Comparison of ENCODE assay signal across 7 mouse cellular contexts in the genomic region with DNA sequence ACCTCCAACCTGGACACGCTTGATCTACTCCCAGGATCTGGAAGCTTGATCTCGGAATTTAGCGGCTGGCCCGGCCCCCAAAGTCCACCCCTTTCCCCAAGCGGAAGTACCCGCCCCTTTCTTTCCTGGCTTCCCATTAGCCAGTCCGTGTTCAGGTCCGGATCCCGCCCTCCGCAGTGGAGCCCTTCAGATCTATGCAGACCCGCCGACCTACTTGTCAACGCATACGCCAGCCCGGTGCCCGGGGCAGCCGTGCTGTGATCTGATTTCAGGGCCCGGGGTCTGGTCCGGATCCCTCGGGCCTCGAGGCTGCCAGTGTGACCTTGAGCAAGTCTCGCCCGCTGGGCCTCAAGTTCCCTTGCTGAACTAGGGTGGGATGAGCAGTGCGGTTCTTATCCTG. TPM values are rescaled to one million over a fixed set of nuclear protein-coding genes. Genes with fewer than 3 reads are reported as not detected.
A peak's percentile ranks its signal among the peaks of the same experiment; 100 is the strongest.
DNase-seq lines count a peak whose midpoint lies in the region; ATAC-seq lines count a peak whose summit lies in the region.

A gene (minus strand): TSS at position 112 of the 400 bp plus-strand sequence.
A gene (plus strand): TSS at position 126 of the 400 bp plus-strand sequence.

- H3K4me1 ChIP-seq in midbrain, embryonic 11.5 days (ENCODE audit: control insufficient read depth, insufficient read depth, low read length): peaks cover 22% of the 10 kb centered on the region

- peak within 1 kb of the TSS; percentile 89 for H3K4me2 ChIP-seq in midbrain, embryonic 11.5 days

- DNase-seq in adrenal gland, adult 18-20 months (ENCODE audit: low spot score in 2 of 2): peak; percentile 82 to 84
- peak; percentile 94 for DNase-seq in embryo, embryonic 10 days (ENCODE audit: low spot score)
- peak; percentile 90 for DNase-seq in gastrocnemius, postnatal 14 days
- peak; percentile 86 for DNase-seq in left cerebral cortex, postnatal 4 days
- DNase-seq in midbrain, embryonic 11.5 days (ENCODE audit: low spot score, missing footprints): peak; percentile 96
- peak; percentile 83 for DNase-seq in skeletal muscle tissue, adult 2 months (ENCODE audit: low read depth, low spot score)

- ATAC-seq in inflammation-experienced regulatory T-cells, adult 6 months: peak; percentile 50
- ATAC-seq in midbrain, embryonic 11.5 days (ENCODE audit: low FRiP score): peak; percentile 76

- WGBS in midbrain, embryonic 11.5 days: 1% methylated on average over 24 of the region's 24 CpGs

- H3K36me3 ChIP-seq in midbrain, embryonic 11.5 days (ENCODE audit: control insufficient read depth, insufficient read depth, low read length): peaks cover 7% of the 10 kb centered on the region; the same call in 1 of the 2 replicates

- peak within 1 kb of the TSS; percentile 54 for H3K4me3 ChIP-seq in midbrain, embryonic 11.5 days (ENCODE audit: low read depth, low read length)

- no peaks in the 10 kb centered on the region for H3K9me3 ChIP-seq in midbrain, embryonic 11.5 days (ENCODE audit: control insufficient read depth, low read length)

- H3K27ac ChIP-seq in midbrain, embryonic 11.5 days (ENCODE audit: low read depth, low read length): peak within 1 kb of the TSS; percentile 35; the same call in 1 of the 2 replicates

- intact Hi-C loops in gastrocnemius, postnatal 14 days (cut with DNase I; ENCODE audit: low total_unique reads): no loop called here
- intact Hi-C loops in left cerebral cortex, postnatal 4 days (cut with DNase I): no loop called here

- peak within 1 kb of the TSS; percentile 75 for H3K9ac ChIP-seq in midbrain, embryonic 11.5 days (ENCODE audit: low read length)

- no peaks in the 10 kb centered on the region for H3K27me3 ChIP-seq in midbrain, embryonic 11.5 days (ENCODE audit: control insufficient read depth, insufficient read depth, low read length)

RNA-seq across cellular contexts. Expression of the first gene that starts in this region (rescaled TPM):
- 10 to 100 TPM; 21.5 to 24.7 TPM for total RNA-seq in adrenal gland, adult 18-20 months (2021)
- 10 to 100 TPM; 15.7 to 18.9 TPM for total RNA-seq in gastrocnemius, postnatal 14 days (2021)
- 10 to 100 TPM; 23.7 to 35.3 (median 33.7) TPM for polyA plus RNA-seq in inflammation-experienced regulatory T-cells, adult 6 months (2017; shearing (Covaris generic))
- total RNA-seq in left cerebral cortex, postnatal 4 days (2021): 10 to 100 TPM in 1 of 2 experiments, 1 to 10 TPM in 1; 8.9 to 11.5 TPM
- 14.4 and 19.5 TPM in 2 replicates for polyA plus RNA-seq in midbrain, embryonic 11.5 days (2014; fragmentation: Nextera tagmentation; extraction: Ambion mirVana)

RNA-seq across cellular contexts. Expression of the second gene that starts in this region (rescaled TPM):
- 10 to 100 TPM; 11.4 to 15.4 TPM for total RNA-seq in adrenal gland, adult 18-20 months (2021)
- 10 to 100 TPM; 19.7 to 20.1 TPM for total RNA-seq in gastrocnemius, postnatal 14 days (2021)
- polyA plus RNA-seq in inflammation-experienced regulatory T-cells, adult 6 months (2017; shearing (Covaris generic)): 10 to 100 TPM in 1 of 3 experiments, 1 to 10 TPM in 2; 6.4 to 12.8 (median 8.2) TPM
- 10 to 100 TPM; 17.6 to 21.4 TPM for total RNA-seq in left cerebral cortex, postnatal 4 days (2021)
- polyA plus RNA-seq in midbrain, embryonic 11.5 days (2014; fragmentation: Nextera tagmentation; extraction: Ambion mirVana): 10.0 and 10.2 TPM in 2 replicates

Comparison
In these comparisons a context has a peak if more than half of its experiments do, and no peak if none do; other contexts are left out.
1. Peak in every context shown above with its lines: DNase-seq, ATAC-seq, H3K4me3 ChIP-seq and H3K27ac ChIP-seq.